Mouse (Mus musculus): Measurements from ENCODE around the gene Sparc.

The Sparc gene

GRCm38 (mm10) chr11:55405601-55406469, 17.1 kb downstream of the Sparc start:
- DNase-seq (ENCODE audit: low spot score), result no peak

- no peak for DNase-seq (ENCODE audit: low spot score)
Measured at GRCm38 (mm10) chr11:55404659-55405457, 18.1 kb downstream of the Sparc start.

GRCm38 (mm10) chr11:55400863-55401262, 22.1 kb downstream of the Sparc start:
- DNase-seq (ENCODE audit: low spot score), result no peak

GRCm38 (mm10) chr11:55398371-55398770, 24.6 kb downstream of the Sparc start:
- no peak for DNase-seq (ENCODE audit: low spot score)

GRCm38 (mm10) chr11:55397441-55397840, 25.5 kb downstream of the Sparc start:
- no peak for DNase-seq (ENCODE audit: low spot score)

- DNase-seq (ENCODE audit: low spot score), result no peak
Measured at GRCm38 (mm10) chr11:55397036-55397435, 25.9 kb downstream of the Sparc start.

GRCm38 (mm10) chr11:55395073-55395642, 27.8 kb downstream of the Sparc start:
- DNase-seq (ENCODE audit: low spot score), result no peak

- DNase-seq (ENCODE audit: low spot score), result no peak
Measured at GRCm38 (mm10) chr11:55394592-55394991, 28.4 kb downstream of the Sparc start.

GRCm38 (mm10) chr11:55392474-55392873, 30.5 kb downstream of the Sparc start:
- no peak for DNase-seq (ENCODE audit: low spot score)

GRCm38 (mm10) chr11:55389778-55390177, 33.2 kb downstream of the Sparc start:
- no peak for DNase-seq (ENCODE audit: low spot score)

- no peak for DNase-seq (ENCODE audit: low spot score)
Measured at GRCm38 (mm10) chr11:55387576-55387975, 35.4 kb downstream of the Sparc start.

GRCm38 (mm10) chr11:55386424-55387063, 36.4 kb downstream of the Sparc start:
- peak; percentile 55 for DNase-seq (ENCODE audit: low spot score)

- DNase-seq (ENCODE audit: low spot score), result no peak
Measured at GRCm38 (mm10) chr11:55383463-55384045, 39.4 kb downstream of the Sparc start.

GRCm38 (mm10) chr11:55380908-55381307, 42.1 kb downstream of the Sparc start:
- no peak for DNase-seq (ENCODE audit: low spot score)

- DNase-seq (ENCODE audit: low spot score), result no peak
Measured at GRCm38 (mm10) chr11:55378371-55378770, 44.6 kb downstream of the Sparc start.

GRCm38 (mm10) chr11:55373838-55374237, 49.1 kb downstream of the Sparc start:
- DNase-seq (ENCODE audit: low spot score), result no peak

GRCm38 (mm10) chr11:55373373-55373772, 49.6 kb downstream of the Sparc start:
- DNase-seq (ENCODE audit: low spot score), result no peak

- DNase-seq (ENCODE audit: low spot score), result no peak
Measured at GRCm38 (mm10) chr11:55372001-55372400, 51.0 kb downstream of the Sparc start.

GRCm38 (mm10) chr11:55369093-55369471, 53.9 kb downstream of the Sparc start:
- no peak for DNase-seq (ENCODE audit: low spot score)

GRCm38 (mm10) chr11:55368388-55369092, 54.4 kb downstream of the Sparc start:
- no peak for DNase-seq (ENCODE audit: low spot score)

GRCm38 (mm10) chr11:55367783-55368182, 55.2 kb downstream of the Sparc start:
- no peak for DNase-seq (ENCODE audit: low spot score)

Measured in ovary, adult 18-20 months (tissue).